Mouse (Mus musculus) forebrain, embryonic 12.5 days (tissue): ENCODE data around the gene Fst. TPM values are rescaled to one million over a fixed set of nuclear protein-coding genes. Genes with fewer than 3 reads are reported as not detected.

ENCODE experiments used
- ATAC-seq: fragments of 200-750 bp; cut with Nextera tagmentation; 2 replicates; pipeline ENCODE4 v1.8.0; 2017; ENCODE audit warnings: moderate TSS enrichment; ENCODE audit not compliant: low FRiP score
- H3K27ac ChIP-seq: fragments of 300-500 bp; sonication (generic); 2 replicates; pipeline ENCODE4 v1.5.1; 2016; ENCODE audit warnings: mild to moderate bottlenecking
- H3K27me3 ChIP-seq: fragments of 300-500 bp; sonication (generic); 2 replicates; pipeline ENCODE4 v1.6.1; 2016; ENCODE audit warnings: mild to moderate bottlenecking
- H3K36me3 ChIP-seq: fragments of 300-500 bp; sonication (generic); replicated peaks from 2 replicates; pipeline ENCODE4 v1.6.1; 2016; ENCODE audit warnings: mild to moderate bottlenecking
- H3K4me1 ChIP-seq: fragments of 300-500 bp; sonication (generic); 2 replicates; pipeline ENCODE4 v1.6.1; 2016
- H3K4me2 ChIP-seq: fragments of 300-500 bp; sonication (generic); 2 replicates; pipeline ENCODE4 v1.6.1; 2016; ENCODE audit warnings: mild to moderate bottlenecking, moderate library complexity
- H3K4me3 ChIP-seq: fragments of 300-500 bp; sonication (generic); replicated peaks from 2 replicates; pipeline ENCODE4 v1.5.1; 2016; ENCODE audit warnings: mild to moderate bottlenecking
- H3K9ac ChIP-seq: fragments of 300-500 bp; sonication (generic); 2 replicates; pipeline ENCODE4 v1.6.1; 2016; ENCODE audit warnings: mild to moderate bottlenecking
- H3K9me3 ChIP-seq: fragments of 300-500 bp; sonication (generic); 2 replicates; pipeline ENCODE4 v1.6.1; 2016
- WGBS: fragments of 180-500 bp; shearing (Covaris S2); methylation state at CpG from one replicate; pipeline ENCODE4 v1.1.7; 2016; 5-methylcytosine and 5-hydroxymethylcytosine counted together
- polyA plus RNA-seq: library from polyadenylated mRNA; unstranded; fragments of >200 nt; fragmentation: Nextera tagmentation; extraction: Ambion mirVana; gene quantifications from 2 replicates; pipeline ENCODE4 v1.2.1, GENCODE M21; 2016

Gene Fst
- polyA plus RNA-seq, 1 experiment from 2014 or later, result 25.9 TPM

- H3K9me3 ChIP-seq, result no peaks in the 10 kb centered on the region
- no peak overlapping the region for H3K27ac ChIP-seq
- H3K4me1 ChIP-seq, result peaks cover 17% of the 10 kb centered on the region
- 2% methylated on average over 5 of the region's 5 CpGs for WGBS
- no peaks in the 10 kb centered on the region for H3K36me3 ChIP-seq
- no peak overlapping the region for H3K9ac ChIP-seq
- no peak overlapping the region for H3K4me3 ChIP-seq
- no peak overlapping the region for H3K4me2 ChIP-seq
- peak; percentile 74 for ATAC-seq
- H3K27me3 ChIP-seq, result no peaks in the 10 kb centered on the region
Observed at GRCm38 (mm10) chr13:114406424-114406823, 52.3 kb downstream of the Fst start.

GRCm38 (mm10) chr13:114405100-114405715, 53.5 kb downstream of the Fst start:
- Histone ChIP-seq H3K36me3 (no peaks in the 10 kb centered on the region), H3K27ac (no peak overlapping the region), H3K4me2 (no peak overlapping the region), H3K9ac (no peak overlapping the region), H3K27me3 (no peaks in the 10 kb centered on the region; the same call in 1 of the 2 replicates), H3K9me3 (no peaks in the 10 kb centered on the region), H3K4me1 (peaks cover 17% of the 10 kb centered on the region), H3K4me3 (no peak overlapping the region)
- no peak for ATAC-seq
- WGBS, result 83% methylated on average over 9 of the region's 9 CpGs

Other genes with a start within 250 kb of the Fst start
- gene Ndufs4, start 70.7 kb downstream of the Fst start, polyA plus RNA-seq, result 307 and 317 TPM in 2 replicates